Mouse (Mus musculus) thymus, adult 2 months (tissue): ENCODE results near the gene Gstk1.

ENCODE experiments used
- CTCF ChIP-seq: fragments of 200-500 bp; IDR thresholded peaks from 2 replicates; pipeline ENCODE4 v1.5.1; 2012; ENCODE audit warnings: mild to moderate bottlenecking, control low read depth, low read length, moderate library complexity, borderline replicate concordance; ENCODE audit not compliant: control insufficient read depth, poor library complexity, insufficient read depth; ENCODE audit errors: extremely low read depth
- POLR2A ChIP-seq: fragments of 200-500 bp; IDR thresholded peaks from 2 replicates; pipeline ENCODE4 v1.6.1; 2012; ENCODE audit warnings: mild to moderate bottlenecking, low read length, control low read depth, moderate library complexity; ENCODE audit not compliant: control insufficient read depth, poor library complexity, insufficient read depth; ENCODE audit errors: extremely low read depth

- TF ChIP-seq CTCF (no peak), POLR2A (no peak)
Observed at GRCm38 (mm10) chr6:42260430-42260829, 14.7 kb downstream of the Gstk1 start.
